In the genomic region with DNA sequence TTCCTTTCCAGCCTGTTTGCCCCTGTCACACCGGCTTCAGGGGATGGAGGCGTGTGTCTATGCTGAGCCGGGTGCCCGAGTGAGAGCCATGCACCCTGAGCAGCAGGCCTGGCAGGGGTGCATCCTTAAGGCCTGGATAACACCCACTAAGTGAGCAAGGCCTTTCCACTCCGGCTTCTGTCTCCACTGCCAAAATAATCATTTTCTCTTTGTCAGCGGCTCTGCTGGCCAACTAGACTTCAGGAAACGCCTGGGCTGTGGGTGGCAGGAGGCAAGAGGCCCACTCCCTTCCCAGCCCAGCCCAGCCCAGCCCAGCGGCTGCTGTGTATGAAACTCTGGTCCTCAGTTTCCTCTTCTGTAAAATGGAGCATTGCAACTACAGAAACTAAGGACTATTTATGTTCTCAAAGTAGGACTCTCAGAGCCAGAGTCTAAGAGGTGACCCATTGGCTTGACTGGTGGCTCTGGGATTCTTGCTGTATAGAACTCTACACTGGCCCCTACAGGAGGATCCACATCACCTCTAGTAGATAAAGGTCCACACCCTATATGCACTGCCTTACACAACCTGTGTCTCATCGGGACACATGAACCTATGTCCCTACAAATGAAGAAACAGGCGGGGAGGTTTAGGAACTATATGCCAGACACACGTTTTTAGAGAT, we compare ENCODE assay signal across 11 mouse cellular contexts.
DNase-seq lines count a peak whose midpoint lies in the region; ATAC-seq and TF ChIP-seq lines count a peak whose summit lies in the region.
"Had no signal": no experiment of that assay in that cellular context is flagged by ENCODE, and none has a peak within 500 bp of the region (broad histone marks: within the 10 kb centered on the region; RNA-seq: fewer than 3 reads in every experiment).

No protein-coding gene starts in this region.

- no peaks in the 10 kb centered on the region for H3K9me3 ChIP-seq in heart, embryonic 14.5 days (ENCODE audit: control insufficient read depth, low read length)
- no peaks in the 10 kb centered on the region for H3K9me3 ChIP-seq in liver, embryonic 11.5 days (ENCODE audit: control insufficient read depth, low read length)
- H3K9me3 ChIP-seq: forebrain, embryonic 13.5 days; stomach, embryonic 15.5 days had no signal

- peaks cover 30% of the 10 kb centered on the region for H3K36me3 ChIP-seq in heart, embryonic 14.5 days (ENCODE audit: control insufficient read depth, insufficient read depth, low read length)
- peaks cover 9% of the 10 kb centered on the region for H3K36me3 ChIP-seq in liver, embryonic 11.5 days (ENCODE audit: control insufficient read depth, insufficient read depth, low read length)

- peaks cover 34 to 74% of the 10 kb centered on the region in 2 experiments for H3K4me1 ChIP-seq in heart, embryonic 14.5 days (ENCODE audit: control insufficient read depth in 2 of 2, insufficient read depth in 2 of 2, low read length in 2 of 2)
- peaks cover 67% of the 10 kb centered on the region for H3K4me1 ChIP-seq in liver, embryonic 11.5 days (replicated peaks; ENCODE audit: control insufficient read depth, insufficient read depth, low read length)

- peak overlapping the region; percentile 19; the same call in 1 of the 2 replicates for H3K9ac ChIP-seq in heart, embryonic 14.5 days (ENCODE audit: low read length)
- H3K9ac ChIP-seq in liver, embryonic 11.5 days (ENCODE audit: low read depth, low read length), result peak overlapping the region; percentile 53
- H3K9ac ChIP-seq: forebrain, embryonic 13.5 days; stomach, embryonic 15.5 days had no signal

- 61% methylated on average over 11 of the region's 11 CpGs for WGBS in heart, embryonic 14.5 days
- 42% methylated on average over 11 of the region's 11 CpGs for WGBS in liver, embryonic 11.5 days

- no peak for DNase-seq in layer of hippocampus, adult 2 months (ENCODE audit: low spot score in 2 of 2)
- no peak for DNase-seq in layer of hippocampus, adult 9-11 months
- peak; percentile 23 for DNase-seq in adipocyte (ENCODE audit: low spot score)
- no peak for DNase-seq in liver, embryonic 11.5 days (ENCODE audit: low spot score)
- DNase-seq in c-Kit-positive CD71-positive TER-119-positive erythroid progenitor cells, embryonic 14.5 days (ENCODE audit: low spot score), result no peak
- no peak for DNase-seq in left cerebral cortex, adult 18-20 months (ENCODE audit: low spot score in 2 of 2)
- no peak for DNase-seq in gastrocnemius, adult 18-20 months (ENCODE audit: low spot score)

- H3K4me3 ChIP-seq in layer of hippocampus, adult 2 months, result no peak overlapping the region
- H3K4me3 ChIP-seq in heart, embryonic 14.5 days (ENCODE audit: control insufficient read depth in 1 of 2, insufficient read depth in 1 of 2, low read depth in 1 of 2, low read length in 2 of 2), result no peak overlapping the region
- no peak overlapping the region for H3K4me3 ChIP-seq in liver, embryonic 11.5 days (ENCODE audit: low read depth, low read length)
- H3K4me3 ChIP-seq: forebrain, embryonic 13.5 days; stomach, embryonic 15.5 days had no signal

- H3K27me3 ChIP-seq in heart, embryonic 14.5 days (ENCODE audit: control insufficient read depth, insufficient read depth, low read length), result no peaks in the 10 kb centered on the region
- H3K27me3 ChIP-seq in liver, embryonic 11.5 days (replicated peaks; ENCODE audit: control insufficient read depth, insufficient read depth, low read length), result no peaks in the 10 kb centered on the region
- H3K27me3 ChIP-seq: forebrain, embryonic 13.5 days; Patski; stomach, embryonic 15.5 days had no signal

- H3K27ac ChIP-seq in layer of hippocampus, adult 2 months, result no peak overlapping the region
- H3K27ac ChIP-seq in heart, embryonic 14.5 days (replicated peaks in 1 of 2; ENCODE audit: control insufficient read depth in 1 of 2, insufficient read depth in 1 of 2, low read depth in 2 of 2, low read length in 2 of 2), result peak overlapping the region; percentile 64 to 72
- peak overlapping the region; percentile 85 for H3K27ac ChIP-seq in liver, embryonic 11.5 days (ENCODE audit: low read depth, low read length)
- H3K27ac ChIP-seq: forebrain, embryonic 13.5 days had no signal

- H3K4me2 ChIP-seq in heart, embryonic 14.5 days (ENCODE audit: low read length), result no peak overlapping the region
- H3K4me2 ChIP-seq in liver, embryonic 11.5 days, result peak overlapping the region; percentile 47
- H3K4me2 ChIP-seq: forebrain, embryonic 13.5 days; stomach, embryonic 15.5 days had no signal

- no peak for ATAC-seq in heart, embryonic 14.5 days (ENCODE audit: insufficient number of reproducible peaks, insufficient read depth, low FRiP score, low read depth)
- ATAC-seq in liver, embryonic 11.5 days (replicated peaks; ENCODE audit: low FRiP score), result peak; percentile 66
- ATAC-seq: forebrain, embryonic 13.5 days; Patski had no signal

- TF ChIP-seq CTCF in layer of hippocampus, adult 2 months (conservative IDR thresholded peaks at IDR 0.05), result peak; percentile 14; the same call in 1 of the 2 replicates
